Mouse (Mus musculus): ENCODE measurements around the gene Snw1.

Gene Snw1

DNA sequence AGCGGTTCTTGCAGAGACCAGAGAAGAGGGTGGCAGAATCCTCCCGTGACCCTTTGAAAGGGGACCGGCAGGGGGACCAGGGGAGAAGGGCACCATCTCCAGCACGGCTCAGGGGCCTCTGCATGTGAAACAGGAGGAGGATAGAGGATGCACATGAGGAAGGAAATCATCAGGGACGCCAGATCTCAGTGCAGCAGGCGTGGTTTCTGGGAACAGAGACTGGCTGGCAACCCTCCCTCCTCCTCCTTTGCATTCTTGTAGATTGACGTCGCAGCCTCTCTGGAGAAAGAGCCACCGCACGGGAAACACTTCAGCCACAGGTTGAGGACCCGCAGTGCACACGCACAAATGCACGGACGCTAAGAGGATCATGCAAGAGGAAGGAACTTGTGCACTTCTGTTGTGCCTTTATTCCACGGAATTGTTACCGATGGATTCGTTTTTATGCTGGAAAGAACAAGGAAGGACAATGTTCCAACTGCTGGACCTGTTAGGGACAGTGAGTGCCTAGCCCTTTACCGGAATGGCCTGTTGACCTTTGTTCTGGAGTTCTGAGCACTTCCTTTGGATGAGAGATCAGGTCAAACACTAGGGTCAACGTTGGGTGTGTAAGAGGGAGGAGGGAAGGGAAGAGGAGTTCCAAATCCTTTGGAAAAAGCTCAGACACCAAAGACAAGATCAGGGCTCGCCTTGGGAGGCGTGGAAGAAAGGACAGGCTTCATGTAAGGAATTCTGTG is 64.0 kb downstream of the Snw1 start:
- no peaks in the 10 kb centered on the region; the same call in 1 of the 2 replicates for H3K27me3 ChIP-seq (ENCODE audit: control insufficient read depth, insufficient read depth, low read length, poor library complexity, severe bottlenecking)
- no peaks in the 10 kb centered on the region for H3K36me3 ChIP-seq (ENCODE audit: control insufficient read depth, insufficient read depth, low read length, poor library complexity, severe bottlenecking)
- no peak for DNase-seq (ENCODE audit: low read depth, low spot score)

DNA sequence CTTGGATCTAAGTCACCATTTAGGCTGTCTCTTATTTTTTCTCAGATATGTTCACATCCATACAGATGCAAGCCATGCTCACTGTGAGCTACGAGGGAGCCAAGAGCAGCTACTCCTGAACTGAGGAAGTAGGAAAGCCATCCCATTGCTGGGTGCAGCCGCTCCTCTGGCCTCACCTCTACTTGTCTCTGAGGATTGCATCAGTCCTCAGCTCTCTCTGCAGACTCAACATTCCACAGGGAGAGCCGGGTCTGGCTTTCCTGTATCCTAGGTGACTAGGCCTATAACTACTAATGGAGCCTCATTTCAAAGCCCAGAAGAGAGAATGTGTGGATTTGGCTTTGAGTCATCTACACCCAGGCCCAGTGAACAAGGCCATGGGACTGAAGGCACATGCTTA is 66.4 kb downstream of the Snw1 start:
- H3K36me3 ChIP-seq (ENCODE audit: control insufficient read depth, insufficient read depth, low read length, poor library complexity, severe bottlenecking), result no peaks in the 10 kb centered on the region
- H3K27me3 ChIP-seq (ENCODE audit: control insufficient read depth, insufficient read depth, low read length, poor library complexity, severe bottlenecking), result no peaks in the 10 kb centered on the region; the same call in 1 of the 2 replicates
- no peak for DNase-seq (ENCODE audit: low read depth, low spot score)

DNA sequence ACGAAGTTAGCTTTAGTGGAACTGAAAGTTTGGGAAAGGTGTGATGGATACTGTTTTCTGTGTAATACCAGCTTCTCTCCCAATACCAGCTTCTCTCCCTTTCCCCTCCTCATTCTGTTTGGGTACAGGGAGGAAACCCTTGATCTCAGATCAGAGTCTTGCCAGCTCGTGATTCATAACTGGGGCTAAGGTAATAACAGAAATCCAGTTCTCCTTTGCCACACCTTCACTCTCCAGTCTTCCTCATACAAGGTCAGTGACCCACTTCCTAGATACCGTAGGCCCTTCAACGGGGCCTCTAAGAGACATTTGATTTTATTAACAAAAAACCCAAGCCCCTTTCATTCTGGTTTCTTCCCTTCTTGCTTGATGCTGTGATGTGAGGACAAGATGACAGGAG is 66.9 kb downstream of the Snw1 start:
- no peak for DNase-seq (ENCODE audit: low read depth, low spot score)
- no peaks in the 10 kb centered on the region for H3K36me3 ChIP-seq (ENCODE audit: control insufficient read depth, insufficient read depth, low read length, poor library complexity, severe bottlenecking)
- no peaks in the 10 kb centered on the region; the same call in 1 of the 2 replicates for H3K27me3 ChIP-seq (ENCODE audit: control insufficient read depth, insufficient read depth, low read length, poor library complexity, severe bottlenecking)

DNA sequence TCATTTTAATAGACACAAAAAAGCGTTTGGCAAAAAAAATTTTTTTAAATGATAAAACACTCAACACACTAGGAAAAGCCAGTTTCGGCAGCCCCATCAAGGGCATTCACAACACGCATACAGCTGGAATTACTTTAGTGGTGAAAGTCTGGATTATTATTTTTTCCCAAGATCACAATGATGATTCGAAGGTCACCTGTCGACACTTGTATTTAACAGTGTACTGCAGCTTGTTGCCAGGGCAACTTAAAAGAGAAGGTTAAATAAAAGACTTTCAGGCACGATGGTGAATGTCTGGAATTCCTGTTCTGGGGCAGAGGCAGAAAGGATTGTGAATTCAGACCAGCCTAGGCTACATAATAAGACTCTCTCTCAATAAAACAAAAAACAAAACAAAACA is 70.2 kb downstream of the Snw1 start:
- no peak for DNase-seq (ENCODE audit: low read depth, low spot score)
- Histone ChIP-seq H3K27me3 (ENCODE audit: control insufficient read depth, insufficient read depth, low read length, poor library complexity, severe bottlenecking) (no peaks in the 10 kb centered on the region), H3K36me3 (ENCODE audit: control insufficient read depth, insufficient read depth, low read length, poor library complexity, severe bottlenecking) (no peaks in the 10 kb centered on the region)

DNA sequence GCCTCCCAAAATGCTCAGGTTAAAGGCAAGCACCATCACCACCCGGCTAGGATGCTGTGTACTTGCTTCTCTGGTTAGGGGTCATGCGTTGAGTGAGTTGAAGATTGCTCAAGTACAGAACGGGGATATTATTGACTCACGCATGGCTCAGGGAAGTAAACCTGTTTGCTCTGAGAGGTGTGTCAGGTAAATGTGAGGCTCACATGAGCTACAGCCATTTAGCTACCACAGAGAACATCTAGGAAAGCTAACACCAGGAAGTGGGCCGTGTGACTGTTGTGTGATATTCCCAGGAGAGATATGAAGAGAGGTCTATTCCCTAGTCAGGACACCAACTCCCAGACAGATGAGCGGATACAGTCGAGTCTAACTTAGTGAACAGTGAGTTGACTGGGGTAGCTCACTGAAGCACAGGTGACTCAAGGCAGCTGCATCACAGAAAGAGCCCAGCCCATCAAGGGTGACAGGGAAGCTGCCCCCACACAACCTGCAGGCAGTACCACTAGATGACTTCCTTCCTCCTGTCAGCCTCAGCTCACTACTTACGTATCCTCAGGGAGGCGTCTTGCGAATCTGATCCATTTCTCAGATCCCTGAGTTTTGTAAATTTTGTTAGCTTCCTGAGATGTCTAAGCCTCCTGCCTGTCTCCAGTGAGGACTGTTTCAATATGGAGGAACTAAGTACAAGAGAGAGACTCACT is 72.8 kb downstream of the Snw1 start:
- no peaks in the 10 kb centered on the region for H3K27me3 ChIP-seq (ENCODE audit: control insufficient read depth, insufficient read depth, low read length, poor library complexity, severe bottlenecking)
- no peak for DNase-seq (ENCODE audit: low read depth, low spot score)
- no peaks in the 10 kb centered on the region for H3K36me3 ChIP-seq (ENCODE audit: control insufficient read depth, insufficient read depth, low read length, poor library complexity, severe bottlenecking)

Measured in splenic B cell, adult 2 months (primary cell).